Mouse (Mus musculus): ENCODE measurements around the gene Agtpbp1.
"Not testable (repeated sequence)": the region's sequence is repeated elsewhere in the genome, so short reads cannot be mapped to it uniquely, and the experiment has no call there.

Gene Agtpbp1

GRCm38 (mm10) chr13:59480599-59481483 is 104.2 kb downstream of the Agtpbp1 start:
- peak; percentile 61 for DNase-seq

GRCm38 (mm10) chr13:59477928-59478327 is 107.1 kb downstream of the Agtpbp1 start:
- not testable (repeated sequence) for DNase-seq

- DNase-seq = no peak
Measured at GRCm38 (mm10) chr13:59477451-59477850, 107.6 kb downstream of the Agtpbp1 start.

GRCm38 (mm10) chr13:59474973-59475372 is 110.1 kb downstream of the Agtpbp1 start:
- DNase-seq = no peak

GRCm38 (mm10) chr13:59473341-59473740 is 111.7 kb downstream of the Agtpbp1 start:
- DNase-seq = no peak

- no peak for DNase-seq
Measured at GRCm38 (mm10) chr13:59472222-59472621, 112.8 kb downstream of the Agtpbp1 start.

- no peak for DNase-seq
Measured at GRCm38 (mm10) chr13:59469701-59470100, 115.3 kb downstream of the Agtpbp1 start.

- DNase-seq = no peak
Measured at GRCm38 (mm10) chr13:59468181-59468802, 116.7 kb downstream of the Agtpbp1 start.

GRCm38 (mm10) chr13:59467591-59467990 is 117.4 kb downstream of the Agtpbp1 start:
- DNase-seq = peak; percentile 73

GRCm38 (mm10) chr13:59460958-59461357 is 124.1 kb downstream of the Agtpbp1 start:
- no peak for DNase-seq

GRCm38 (mm10) chr13:59456203-59456602 is 128.8 kb downstream of the Agtpbp1 start:
- DNase-seq = no peak

GRCm38 (mm10) chr13:59454001-59454785 is 130.8 kb downstream of the Agtpbp1 start:
- DNase-seq = no peak

- no peak for DNase-seq
Measured at GRCm38 (mm10) chr13:59453582-59453981, 131.4 kb downstream of the Agtpbp1 start.

GRCm38 (mm10) chr13:59453045-59453444 is 132.0 kb downstream of the Agtpbp1 start:
- no peak for DNase-seq

GRCm38 (mm10) chr13:59450840-59451239 is 134.2 kb downstream of the Agtpbp1 start:
- DNase-seq = no peak

- DNase-seq = no peak
Measured at GRCm38 (mm10) chr13:59447130-59447529, 137.9 kb downstream of the Agtpbp1 start.

GRCm38 (mm10) chr13:59445179-59445578 is 139.8 kb downstream of the Agtpbp1 start:
- no peak for DNase-seq

- no peak for DNase-seq
Measured at GRCm38 (mm10) chr13:59444371-59444770, 140.7 kb downstream of the Agtpbp1 start.

- DNase-seq = no peak
Measured at GRCm38 (mm10) chr13:59439683-59440082, 145.3 kb downstream of the Agtpbp1 start.

GRCm38 (mm10) chr13:59434554-59434953 is 150.5 kb downstream of the Agtpbp1 start:
- DNase-seq = no peak

- peak; percentile 49 for DNase-seq
Measured at GRCm38 (mm10) chr13:59431124-59431864, 153.7 kb downstream of the Agtpbp1 start.

- no peak for DNase-seq
Measured at GRCm38 (mm10) chr13:59429369-59429768, 155.7 kb downstream of the Agtpbp1 start.

GRCm38 (mm10) chr13:59423871-59424270 is 161.2 kb downstream of the Agtpbp1 start:
- no peak for DNase-seq
